In genomic region chr1:129764748-129765147, GRCm38 (mm10) we compare ENCODE assay signal across 31 mouse cellular contexts.
"Had no signal": no experiment of that assay in that cellular context is flagged by ENCODE, and none has a peak within 500 bp of the region (broad histone marks: within the 10 kb centered on the region; RNA-seq: fewer than 3 reads in every experiment).

No protein-coding gene starts in this region.

- H3K9ac ChIP-seq: limb, embryonic 12.5 days; limb, embryonic 13.5 days; limb, embryonic 15.5 days; liver, embryonic 12.5 days; liver, embryonic 13.5 days; liver, embryonic 14.5 days; liver, embryonic 15.5 days; liver, postnatal 0 days; lung, embryonic 14.5 days; lung, embryonic 15.5 days; midbrain, embryonic 12.5 days; midbrain, embryonic 13.5 days; midbrain, embryonic 15.5 days; neural tube, embryonic 12.5 days had no signal

- H3K9me3 ChIP-seq: limb, embryonic 10.5 days; limb, embryonic 12.5 days; limb, embryonic 13.5 days; limb, embryonic 15.5 days; liver, embryonic 12.5 days; liver, embryonic 13.5 days; liver, embryonic 15.5 days; lung, embryonic 15.5 days; megakaryocyte, embryonic 14.5 days; midbrain, embryonic 10.5 days; midbrain, embryonic 12.5 days; midbrain, embryonic 13.5 days; midbrain, embryonic 15.5 days; neural tube, embryonic 12.5 days had no signal

- H3K36me3 ChIP-seq: limb, embryonic 10.5 days; limb, embryonic 12.5 days; limb, embryonic 13.5 days; limb, embryonic 15.5 days; liver, embryonic 12.5 days; liver, embryonic 13.5 days; liver, embryonic 15.5 days; lung, embryonic 15.5 days; midbrain, embryonic 10.5 days; midbrain, embryonic 12.5 days; midbrain, embryonic 13.5 days; midbrain, embryonic 15.5 days; neural tube, embryonic 12.5 days had no signal

- DNase-seq: left cerebral cortex, postnatal 4 days; liver; liver, embryonic 13.5 days; liver, postnatal 0 days; lung, adult 18-20 months; lung, adult 2 months; lung, embryonic 14.5 days; lung, postnatal 10 days; lung, postnatal 14 days; lung, postnatal 36 days; lung, postnatal 4 days had no signal

- H3K4me3 ChIP-seq: limb, embryonic 10.5 days; limb, embryonic 12.5 days; limb, embryonic 13.5 days; limb, embryonic 15.5 days; liver, embryonic 12.5 days; liver, embryonic 13.5 days; liver, embryonic 15.5 days; lung, embryonic 15.5 days; megakaryocyte, embryonic 14.5 days; midbrain, embryonic 10.5 days; midbrain, embryonic 12.5 days; midbrain, embryonic 13.5 days; midbrain, embryonic 15.5 days; myocyte; neural tube, embryonic 12.5 days had no signal

- H3K27ac ChIP-seq: limb, embryonic 10.5 days; limb, embryonic 12.5 days; limb, embryonic 13.5 days; limb, embryonic 15.5 days; liver, embryonic 12.5 days; liver, embryonic 13.5 days; liver, embryonic 14.5 days; liver, embryonic 15.5 days; lung, embryonic 15.5 days; macrophage; midbrain, embryonic 10.5 days; midbrain, embryonic 12.5 days; midbrain, embryonic 13.5 days; midbrain, embryonic 15.5 days; neural tube, embryonic 12.5 days had no signal

- H3K4me1 ChIP-seq: limb, embryonic 10.5 days; limb, embryonic 12.5 days; limb, embryonic 13.5 days; limb, embryonic 15.5 days; liver, embryonic 12.5 days; liver, embryonic 13.5 days; liver, embryonic 15.5 days; lung, embryonic 15.5 days; midbrain, embryonic 10.5 days; midbrain, embryonic 12.5 days; midbrain, embryonic 13.5 days; midbrain, embryonic 15.5 days; neural tube, embryonic 12.5 days had no signal

- ATAC-seq: liver, embryonic 12.5 days; liver, postnatal 0 days; lung, postnatal 0 days; midbrain, embryonic 13.5 days; midbrain, embryonic 15.5 days; midbrain, embryonic 16.5 days had no signal

- H3K27me3 ChIP-seq: limb, embryonic 12.5 days; limb, embryonic 13.5 days; limb, embryonic 15.5 days; liver, embryonic 12.5 days; liver, embryonic 13.5 days; liver, embryonic 15.5 days; lung, embryonic 15.5 days; megakaryocyte, embryonic 14.5 days; midbrain, embryonic 12.5 days; midbrain, embryonic 13.5 days; midbrain, embryonic 15.5 days; neural tube, embryonic 12.5 days had no signal

- H3K4me2 ChIP-seq: limb, embryonic 12.5 days; limb, embryonic 13.5 days; limb, embryonic 15.5 days; liver, embryonic 11.5 days; liver, embryonic 12.5 days; liver, embryonic 13.5 days; liver, embryonic 15.5 days; lung, embryonic 14.5 days; lung, embryonic 15.5 days; midbrain, embryonic 11.5 days; midbrain, embryonic 12.5 days; midbrain, embryonic 13.5 days; midbrain, embryonic 15.5 days; neural tube, embryonic 12.5 days had no signal
